Mouse (Mus musculus) retina, embryonic 14.5 days (tissue): Measurements from ENCODE around the gene Sdk2.

Source experiments
- DNase-seq: peaks from one replicate; pipeline ENCODE4 v3.0.0-alpha.2; 2015; ENCODE audit warnings: low spot score

The Sdk2 gene

DNA sequence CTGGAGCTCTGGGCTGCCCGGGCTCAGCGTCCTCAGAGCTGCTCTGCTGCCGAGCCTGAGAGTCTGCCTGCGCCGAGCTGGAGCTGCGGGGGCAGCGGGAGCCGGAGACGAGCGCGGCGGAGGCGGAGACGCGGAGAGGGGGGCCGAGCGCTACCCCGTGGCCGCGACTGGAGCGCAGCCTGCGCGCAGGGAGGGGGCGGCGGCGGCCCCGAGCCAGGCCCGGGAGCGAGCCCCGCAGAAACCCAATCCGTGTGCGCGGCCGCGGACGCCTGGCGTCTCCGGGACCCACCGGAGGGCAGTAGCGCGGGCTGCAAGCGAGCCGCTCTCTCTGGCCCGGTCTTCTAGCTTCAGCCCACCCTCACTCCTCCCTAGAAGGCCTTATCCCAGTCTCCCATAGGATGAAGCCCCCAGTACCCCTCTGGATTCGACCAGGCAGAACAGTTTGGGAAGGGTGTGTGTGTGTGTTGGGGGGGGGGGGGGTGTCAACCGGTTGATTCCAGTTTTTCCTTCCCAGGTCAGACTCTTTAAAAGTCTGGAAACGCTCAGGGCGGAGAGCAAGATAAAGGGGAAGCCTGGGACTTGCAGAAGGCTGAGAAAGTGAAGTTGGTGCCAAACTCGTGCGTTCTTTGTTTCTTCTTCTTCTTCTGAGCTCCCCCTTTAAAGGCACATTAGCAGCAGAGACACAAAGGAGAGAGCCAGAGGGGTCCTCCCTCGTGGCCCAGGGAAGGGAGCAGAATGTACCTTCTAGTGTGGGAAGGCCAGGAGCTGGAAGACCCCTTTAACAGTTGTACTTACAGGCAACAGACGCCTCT is at the start of gene Sdk2:
TSS of gene Sdk2 (minus strand) at position 96 of the 812 bp plus-strand sequence.
- DNase-seq, result peak; percentile 76

DNA sequence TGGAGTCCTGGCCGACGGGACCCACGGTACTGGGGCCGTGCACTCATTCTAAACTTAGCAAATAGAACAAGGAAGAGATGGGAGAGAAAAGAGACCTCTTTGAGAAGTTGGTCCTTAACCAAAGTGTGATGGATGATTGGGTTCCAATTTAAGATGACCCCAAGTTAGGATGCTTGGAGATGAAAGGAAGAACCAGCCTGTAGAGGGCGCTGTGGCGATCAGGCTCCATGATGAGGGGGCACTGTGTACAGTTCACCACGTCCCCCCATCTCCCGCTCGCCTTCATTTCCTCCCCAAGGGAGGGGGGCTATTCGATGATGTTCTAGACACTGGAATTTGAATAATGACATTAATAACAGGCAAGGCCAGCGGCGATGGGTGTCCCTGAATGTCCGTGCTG is 48.2 kb upstream of the Sdk2 start:
- no peak for DNase-seq

- no peak for DNase-seq
These were observed 47.8 kb upstream of the Sdk2 start for GRCm38 (mm10) chr11:114114674-114115073.

- DNase-seq, result no peak
These were observed 44.0 kb upstream of the Sdk2 start for GRCm38 (mm10) chr11:114110851-114111250.

DNA sequence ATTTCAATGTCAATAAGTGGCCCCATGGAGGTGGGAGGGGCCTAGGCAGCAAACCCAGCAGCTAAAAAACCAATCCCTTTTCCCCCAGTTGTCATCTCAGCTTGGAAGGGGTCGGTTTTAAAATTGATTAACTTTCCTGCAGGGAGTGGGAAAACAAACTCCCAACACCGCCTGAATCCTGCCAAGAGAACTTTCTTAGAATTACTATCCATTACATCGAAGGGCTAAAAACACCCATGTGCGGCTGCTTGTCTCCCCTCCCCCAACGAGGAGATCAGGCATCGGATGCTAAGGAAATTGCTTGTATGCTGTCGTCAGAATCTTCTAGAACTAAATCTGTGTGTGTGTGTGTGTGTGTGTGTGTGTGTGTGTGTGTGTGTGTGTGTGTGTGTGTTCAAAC is 26.8 kb upstream of the Sdk2 start:
- no peak for DNase-seq

DNA sequence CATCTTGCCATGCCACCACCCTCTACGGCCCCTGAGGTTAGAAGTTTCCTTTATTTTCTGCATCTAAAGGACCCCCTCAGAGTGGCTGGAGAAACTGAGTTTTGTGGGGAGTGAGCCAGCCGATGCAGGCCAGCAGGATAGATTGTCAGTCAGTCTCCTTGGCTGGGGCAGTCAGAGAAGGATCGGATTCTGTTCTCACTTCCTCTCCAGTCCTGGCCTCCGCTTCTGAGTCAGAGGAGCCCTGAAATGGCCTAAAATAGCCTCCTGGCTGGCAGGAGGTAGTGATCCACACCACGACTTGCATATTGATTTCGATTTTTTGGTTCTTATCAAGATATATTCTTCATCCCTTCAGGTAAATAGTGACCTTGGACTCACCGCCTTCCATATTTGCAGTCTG is 26.3 kb upstream of the Sdk2 start:
- no peak for DNase-seq

- DNase-seq, result no peak
These were observed 13.8 kb upstream of the Sdk2 start for GRCm38 (mm10) chr11:114080606-114081005.

- no peak for DNase-seq
These were observed 5.8 kb upstream of the Sdk2 start for GRCm38 (mm10) chr11:114072644-114073043.

GRCm38 (mm10) chr11:114071998-114072397 is 5.2 kb upstream of the Sdk2 start:
- peak; percentile 75 for DNase-seq

DNA sequence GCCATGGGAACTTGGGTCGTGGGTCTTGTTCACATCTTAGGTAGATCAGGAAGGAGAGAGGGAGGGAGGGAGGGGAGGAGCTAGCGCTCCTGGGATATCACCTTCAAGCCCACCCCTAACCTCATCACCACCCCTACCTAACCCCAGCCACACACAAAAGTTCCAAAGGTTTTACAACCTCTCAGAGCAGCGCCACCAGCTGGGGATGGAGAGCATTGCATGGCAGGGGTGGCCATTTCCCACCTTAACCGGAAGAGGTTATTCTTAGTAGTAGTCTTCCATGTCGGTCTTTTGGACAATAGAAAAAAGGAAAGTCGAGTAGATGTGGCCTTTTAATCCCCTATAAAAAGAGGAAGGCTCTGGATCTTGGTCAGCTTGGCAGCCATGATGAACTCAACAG is 4.0 kb upstream of the Sdk2 start:
- DNase-seq, result no peak

DNA sequence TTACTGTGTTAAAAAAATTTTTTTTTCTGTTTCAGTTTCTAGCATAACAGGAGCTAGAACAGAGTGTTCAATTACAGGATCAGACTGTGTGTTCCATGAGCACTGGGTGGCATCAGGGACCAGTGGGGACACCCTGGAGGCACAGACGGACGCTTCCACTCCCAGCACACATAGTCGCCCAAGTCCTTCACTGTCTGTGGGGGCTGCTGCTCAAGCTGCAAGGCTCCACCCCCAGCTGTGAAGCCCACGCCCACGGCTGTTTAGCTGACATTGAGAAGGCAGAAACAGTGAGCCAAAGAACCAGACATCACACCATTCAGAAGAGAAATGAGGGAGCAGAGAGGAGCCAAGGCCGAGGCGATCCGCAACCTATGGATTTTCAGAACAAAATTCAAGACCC is 3.3 kb upstream of the Sdk2 start:
- no peak for DNase-seq

DNA sequence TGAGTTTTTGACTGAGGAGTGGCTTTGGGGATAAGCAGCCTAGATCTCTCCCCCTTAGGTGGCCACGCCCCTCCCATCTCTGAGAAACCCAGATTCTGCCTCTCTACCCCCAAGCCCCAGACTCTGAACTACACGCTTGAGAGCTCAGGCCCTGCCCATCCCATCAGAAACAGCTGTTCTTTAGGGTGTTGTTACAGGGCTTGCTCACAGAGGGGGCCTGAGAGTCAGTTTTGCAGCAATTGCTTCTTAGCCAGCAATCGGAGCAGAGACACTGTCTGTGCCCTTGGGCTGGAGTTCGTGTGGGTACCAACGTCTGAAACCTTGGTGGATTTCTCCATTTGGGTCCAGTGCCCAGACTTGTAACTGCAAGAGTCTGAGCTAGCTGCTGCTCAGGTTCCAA is 1.5 kb upstream of the Sdk2 start:
- DNase-seq, result peak; percentile 88

DNA sequence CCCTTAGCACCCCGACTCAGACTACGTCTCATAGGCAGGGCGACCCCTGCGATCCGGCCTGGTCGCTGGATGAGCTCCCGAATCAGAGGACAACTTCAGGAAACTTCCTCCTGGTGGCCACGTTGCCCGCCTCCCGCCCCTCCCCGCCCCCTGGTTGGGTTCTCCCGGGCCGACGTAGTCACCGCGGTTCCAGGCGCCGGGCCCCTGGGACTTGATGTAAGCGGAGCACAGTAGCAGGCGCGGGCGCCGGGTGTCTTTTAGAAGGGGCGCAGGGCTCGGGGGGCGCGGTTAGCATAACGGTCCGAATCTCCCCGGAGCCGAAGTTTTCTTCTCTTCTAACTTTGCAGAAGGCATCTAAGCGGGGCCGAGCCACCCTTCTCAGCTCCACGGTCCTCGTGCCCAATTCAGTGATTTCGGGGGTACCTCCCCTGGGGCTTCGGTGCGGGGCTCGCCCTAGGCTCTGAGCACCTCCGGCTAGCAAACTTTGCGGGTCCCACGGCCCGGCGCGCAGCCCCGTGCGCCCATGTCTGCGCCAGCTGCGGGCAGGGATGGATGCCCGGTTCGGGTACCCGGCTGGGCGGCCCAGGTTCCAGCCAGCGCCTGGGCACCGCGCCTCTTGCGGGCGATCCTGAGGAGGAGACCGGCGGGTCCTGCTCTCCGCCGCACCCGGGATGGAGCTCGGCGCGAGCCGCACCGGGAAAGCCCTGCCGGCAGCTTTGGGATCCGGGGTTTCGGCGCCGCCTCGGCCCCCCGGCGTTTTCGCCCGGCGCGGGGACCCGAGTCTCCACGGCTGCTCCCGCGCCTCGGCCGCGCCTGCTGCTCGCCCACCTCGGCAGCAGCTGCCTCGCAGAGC is 522 bp downstream of the Sdk2 start:
- DNase-seq, result peak; percentile 63

DNA sequence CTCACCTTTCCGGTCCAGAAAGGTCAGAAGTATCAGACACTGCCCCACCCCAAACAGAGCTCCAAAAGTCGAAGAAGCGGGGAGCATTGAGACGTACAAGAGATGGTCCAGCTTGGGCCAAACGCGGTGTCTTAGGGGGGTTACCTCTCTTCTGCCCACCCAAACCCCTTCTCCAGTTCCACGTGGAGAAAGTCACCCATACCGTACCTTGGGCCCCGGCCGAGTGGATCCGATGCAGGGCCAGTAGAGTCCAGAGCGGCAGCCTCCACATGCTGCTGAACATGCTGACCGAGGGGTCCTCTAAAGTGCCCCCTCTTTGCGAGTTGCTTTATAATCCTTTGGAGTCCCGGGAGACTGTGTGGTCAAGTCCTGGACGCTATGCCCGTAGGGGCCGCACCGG is 1.2 kb downstream of the Sdk2 start:
- no peak for DNase-seq

- DNase-seq, result peak; percentile 47
These were observed 1.9 kb downstream of the Sdk2 start for GRCm38 (mm10) chr11:114064871-114065388.

DNA sequence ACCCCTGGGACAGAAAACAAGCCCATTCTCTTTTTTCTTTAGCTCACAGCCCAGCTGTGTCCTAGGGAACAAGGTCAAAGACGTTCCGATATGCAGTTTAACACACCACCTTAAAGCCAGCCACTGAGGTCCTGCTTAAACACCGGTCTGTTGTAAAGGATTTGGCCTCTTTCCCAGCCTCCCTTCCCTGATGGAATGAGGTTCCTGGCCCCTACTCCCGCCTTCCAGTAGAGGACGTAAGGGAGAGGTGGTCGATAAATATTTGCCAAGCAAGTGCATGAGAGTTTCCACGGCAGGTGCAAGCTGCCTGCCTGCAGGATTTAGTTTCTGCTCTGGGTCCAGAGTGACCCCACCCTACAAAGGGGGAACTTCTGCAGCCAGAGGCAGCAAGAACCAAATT is 4.9 kb downstream of the Sdk2 start:
- DNase-seq, result no peak

- DNase-seq, result no peak
These were observed 5.6 kb downstream of the Sdk2 start for GRCm38 (mm10) chr11:114061265-114061664.

- DNase-seq, result peak; percentile 42
These were observed 10.5 kb downstream of the Sdk2 start for GRCm38 (mm10) chr11:114056351-114056750.

DNA sequence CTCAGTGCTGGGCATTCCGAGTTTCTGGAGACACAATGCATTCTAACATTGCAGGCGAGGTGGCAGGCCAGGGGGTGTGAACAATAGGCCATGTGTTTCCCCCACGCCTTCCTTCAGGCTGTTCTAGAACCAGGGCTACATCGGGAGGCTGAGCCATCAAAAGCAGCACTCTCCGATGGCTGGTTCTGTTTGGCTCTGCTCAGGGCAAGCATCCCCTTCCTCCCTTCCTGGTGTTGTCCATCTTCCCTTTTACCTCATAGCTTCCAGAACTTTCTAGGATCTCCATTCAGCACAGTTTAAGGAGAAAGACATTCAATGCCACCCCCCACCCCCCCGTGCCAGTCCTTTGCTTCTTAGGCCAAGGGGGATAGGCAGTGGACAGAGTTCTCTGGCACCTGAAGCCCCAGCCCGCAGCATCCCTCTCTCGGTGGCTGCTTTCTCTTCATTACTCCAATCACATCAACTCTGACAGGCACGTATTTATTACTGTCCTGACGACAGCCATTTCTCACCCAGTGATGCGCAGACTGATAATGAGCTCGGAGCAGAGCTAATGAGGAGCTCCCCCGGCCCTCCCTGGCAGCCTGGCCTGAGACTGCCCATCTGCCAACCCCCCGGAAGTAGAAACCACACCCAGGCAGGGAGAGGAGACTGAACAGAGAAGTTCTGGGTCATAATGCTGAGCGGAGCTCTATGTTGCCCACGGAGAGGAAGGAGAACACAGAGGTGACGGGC is 12.1 kb downstream of the Sdk2 start:
- peak; percentile 93 for DNase-seq

DNA sequence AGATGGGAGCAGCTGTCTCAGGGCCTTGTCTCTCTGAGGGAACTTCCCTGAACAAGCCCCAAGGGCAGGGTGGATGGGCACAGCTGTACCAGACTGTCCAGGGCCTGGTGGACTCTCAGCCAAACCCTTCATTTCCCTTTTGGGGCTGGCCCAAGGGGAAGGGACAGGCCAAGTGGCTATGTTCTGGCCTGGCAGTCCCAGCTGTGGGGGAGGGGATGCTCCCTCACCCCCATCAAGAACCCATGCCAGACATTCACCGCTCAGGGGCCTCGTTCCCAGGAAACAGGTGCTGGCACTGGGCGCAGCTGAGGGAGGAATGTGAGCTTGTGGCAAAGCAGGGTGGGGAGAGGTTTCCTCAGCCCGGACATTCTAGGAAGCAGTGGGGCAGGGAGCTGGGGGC is 15.5 kb downstream of the Sdk2 start:
- no peak for DNase-seq

- no peak for DNase-seq
These were observed 16.3 kb downstream of the Sdk2 start for GRCm38 (mm10) chr11:114050511-114050910.

GRCm38 (mm10) chr11:114047887-114048331 is 18.9 kb downstream of the Sdk2 start:
- peak; percentile 52 for DNase-seq
